Mouse (Mus musculus): Measurements from ENCODE around the gene Ablim1. TPM values are rescaled to one million over a fixed set of nuclear protein-coding genes. Genes with fewer than 3 reads are reported as not detected.

Gene Ablim1
- polyA plus RNA-seq, 1 experiment from 2014 or later: 46.9 TPM

- Histone ChIP-seq H3K4me1 (ENCODE audit: control insufficient read depth in 2 of 2, insufficient read depth in 2 of 2, low read length in 2 of 2) (peaks cover 4 to 6% of the 10 kb centered on the region in 2 experiments; a peak in 3 of 4 replicates), H3K4me3 (ENCODE audit: control insufficient read depth in 1 of 2, insufficient read depth in 1 of 2, low read depth in 1 of 2, low read length in 2 of 2) (no peak overlapping the region), H3K27me3 (ENCODE audit: control insufficient read depth, insufficient read depth, low read length) (peaks cover 14% of the 10 kb centered on the region; the same call in 1 of the 2 replicates), H3K36me3 (ENCODE audit: control insufficient read depth, insufficient read depth, low read length) (no peaks in the 10 kb centered on the region), H3K9me3 (ENCODE audit: control insufficient read depth, low read length) (no peaks in the 10 kb centered on the region), H3K9ac (ENCODE audit: low read length) (no peak overlapping the region), H3K27ac (replicated peaks in 1 of 2; ENCODE audit: control insufficient read depth in 1 of 2, insufficient read depth in 1 of 2, low read depth in 2 of 2, low read length in 2 of 2) (no peak overlapping the region), H3K4me2 (ENCODE audit: low read length) (no peak overlapping the region)
- no peak for ATAC-seq (ENCODE audit: insufficient number of reproducible peaks, insufficient read depth, low FRiP score, low read depth)
- 63% methylated on average over 6 of the region's 6 CpGs for WGBS
Measured at GRCm38 (mm10) chr19:57013271-57013677, 301.4 kb downstream of the Ablim1 start.

GRCm38 (mm10) chr19:57012068-57012467, 302.7 kb downstream of the Ablim1 start:
- 54% methylated on average over 3 of the region's 3 CpGs for WGBS
- no peak overlapping the region for H3K27ac ChIP-seq (replicated peaks in 1 of 2; ENCODE audit: control insufficient read depth in 1 of 2, insufficient read depth in 1 of 2, low read depth in 2 of 2, low read length in 2 of 2)
- no peaks in the 10 kb centered on the region for H3K9me3 ChIP-seq (ENCODE audit: control insufficient read depth, low read length)
- H3K36me3 ChIP-seq (ENCODE audit: control insufficient read depth, insufficient read depth, low read length): no peaks in the 10 kb centered on the region
- ATAC-seq (ENCODE audit: insufficient number of reproducible peaks, insufficient read depth, low FRiP score, low read depth): no peak
- no peak overlapping the region for H3K4me3 ChIP-seq (ENCODE audit: control insufficient read depth in 1 of 2, insufficient read depth in 1 of 2, low read depth in 1 of 2, low read length in 2 of 2)
- no peak overlapping the region for H3K9ac ChIP-seq (ENCODE audit: low read length)
- peaks cover 0 to 4% of the 10 kb centered on the region in 2 experiments; a peak in 2 of 4 replicates for H3K4me1 ChIP-seq (ENCODE audit: control insufficient read depth in 2 of 2, insufficient read depth in 2 of 2, low read length in 2 of 2)
- H3K4me2 ChIP-seq (ENCODE audit: low read length): no peak overlapping the region
- H3K27me3 ChIP-seq (ENCODE audit: control insufficient read depth, insufficient read depth, low read length): peaks cover 26% of the 10 kb centered on the region

GRCm38 (mm10) chr19:57010064-57010463, 304.7 kb downstream of the Ablim1 start:
- no peak overlapping the region for H3K4me3 ChIP-seq (ENCODE audit: control insufficient read depth in 1 of 2, insufficient read depth in 1 of 2, low read depth in 1 of 2, low read length in 2 of 2)
- no peak for ATAC-seq (ENCODE audit: insufficient number of reproducible peaks, insufficient read depth, low FRiP score, low read depth)
- no peak overlapping the region for H3K27ac ChIP-seq (replicated peaks in 1 of 2; ENCODE audit: control insufficient read depth in 1 of 2, insufficient read depth in 1 of 2, low read depth in 2 of 2, low read length in 2 of 2)
- H3K4me1 ChIP-seq (ENCODE audit: control insufficient read depth in 2 of 2, insufficient read depth in 2 of 2, low read length in 2 of 2): peaks cover 0 to 4% of the 10 kb centered on the region in 2 experiments; a peak in 2 of 4 replicates
- H3K9me3 ChIP-seq (ENCODE audit: control insufficient read depth, low read length): no peaks in the 10 kb centered on the region
- H3K9ac ChIP-seq (ENCODE audit: low read length): no peak overlapping the region
- whole genome bisulfite sequencing: 58% methylated on average over 4 of the region's 4 CpGs
- no peak overlapping the region for H3K4me2 ChIP-seq (ENCODE audit: low read length)
- H3K36me3 ChIP-seq (ENCODE audit: control insufficient read depth, insufficient read depth, low read length): no peaks in the 10 kb centered on the region
- H3K27me3 ChIP-seq (ENCODE audit: control insufficient read depth, insufficient read depth, low read length): peaks cover 33% of the 10 kb centered on the region

- H3K4me3 ChIP-seq (ENCODE audit: control insufficient read depth in 1 of 2, insufficient read depth in 1 of 2, low read depth in 1 of 2, low read length in 2 of 2): no peak overlapping the region
- peaks cover 33% of the 10 kb centered on the region for H3K27me3 ChIP-seq (ENCODE audit: control insufficient read depth, insufficient read depth, low read length)
- no peaks in the 10 kb centered on the region for H3K36me3 ChIP-seq (ENCODE audit: control insufficient read depth, insufficient read depth, low read length)
- H3K9me3 ChIP-seq (ENCODE audit: control insufficient read depth, low read length): no peaks in the 10 kb centered on the region
- H3K9ac ChIP-seq (ENCODE audit: low read length): no peak overlapping the region
- no peak overlapping the region for H3K27ac ChIP-seq (replicated peaks in 1 of 2; ENCODE audit: control insufficient read depth in 1 of 2, insufficient read depth in 1 of 2, low read depth in 2 of 2, low read length in 2 of 2)
- 75% methylated on average over 4 of the region's 4 CpGs for whole genome bisulfite sequencing
- H3K4me2 ChIP-seq (ENCODE audit: low read length): no peak overlapping the region
- no peak for ATAC-seq (ENCODE audit: insufficient number of reproducible peaks, insufficient read depth, low FRiP score, low read depth)
- H3K4me1 ChIP-seq (ENCODE audit: control insufficient read depth in 2 of 2, insufficient read depth in 2 of 2, low read length in 2 of 2): peaks cover 0 to 4% of the 10 kb centered on the region in 2 experiments; a peak in 2 of 4 replicates
Measured at GRCm38 (mm10) chr19:57009653-57010052, 305.1 kb downstream of the Ablim1 start.

GRCm38 (mm10) chr19:57007781-57008710, 306.7 kb downstream of the Ablim1 start, which contains the start of gene Afap1l2:
TSS of gene Afap1l2 (minus strand) at chr19:57008228.
- Histone ChIP-seq H3K4me2 (ENCODE audit: low read length) (peak within 1 kb of the TSS; percentile 97), H3K27me3 (ENCODE audit: control insufficient read depth, insufficient read depth, low read length) (peaks cover 33% of the 10 kb centered on the region), H3K4me3 (ENCODE audit: control insufficient read depth in 1 of 2, insufficient read depth in 1 of 2, low read depth in 1 of 2, low read length in 2 of 2) (peak within 1 kb of the TSS; percentile 54 to 55), H3K36me3 (ENCODE audit: control insufficient read depth, insufficient read depth, low read length) (no peaks in the 10 kb centered on the region), H3K9ac (ENCODE audit: low read length) (peak within 1 kb of the TSS; percentile 66), H3K27ac (replicated peaks in 1 of 2; ENCODE audit: control insufficient read depth in 1 of 2, insufficient read depth in 1 of 2, low read depth in 2 of 2, low read length in 2 of 2) (no peak within 1 kb of the TSS), H3K4me1 (ENCODE audit: control insufficient read depth in 2 of 2, insufficient read depth in 2 of 2, low read length in 2 of 2) (peaks cover 0 to 7% of the 10 kb centered on the region in 2 experiments; a peak in 3 of 4 replicates), H3K9me3 (ENCODE audit: control insufficient read depth, low read length) (no peaks in the 10 kb centered on the region)
- WGBS: 3% methylated on average over 68 of the region's 68 CpGs
- ATAC-seq (ENCODE audit: insufficient number of reproducible peaks, insufficient read depth, low FRiP score, low read depth): peak; percentile 34; the same call in 1 of the 2 replicates

GRCm38 (mm10) chr19:57007291-57007690, 307.4 kb downstream of the Ablim1 start:
- Histone ChIP-seq H3K4me3 (ENCODE audit: control insufficient read depth in 1 of 2, insufficient read depth in 1 of 2, low read depth in 1 of 2, low read length in 2 of 2) (peak overlapping the region; percentile 54 to 55; a peak in 3 of 4 replicates), H3K36me3 (ENCODE audit: control insufficient read depth, insufficient read depth, low read length) (no peaks in the 10 kb centered on the region), H3K4me2 (ENCODE audit: low read length) (peak overlapping the region; percentile 97), H3K9ac (ENCODE audit: low read length) (no peak overlapping the region), H3K4me1 (ENCODE audit: control insufficient read depth in 2 of 2, insufficient read depth in 2 of 2, low read length in 2 of 2) (peaks cover 0 to 7% of the 10 kb centered on the region in 2 experiments; a peak in 3 of 4 replicates), H3K27ac (replicated peaks in 1 of 2; ENCODE audit: control insufficient read depth in 1 of 2, insufficient read depth in 1 of 2, low read depth in 2 of 2, low read length in 2 of 2) (no peak overlapping the region), H3K27me3 (ENCODE audit: control insufficient read depth, insufficient read depth, low read length) (peaks cover 33% of the 10 kb centered on the region), H3K9me3 (ENCODE audit: control insufficient read depth, low read length) (no peaks in the 10 kb centered on the region)
- ATAC-seq (ENCODE audit: insufficient number of reproducible peaks, insufficient read depth, low FRiP score, low read depth): no peak
- 70% methylated on average over 16 of the region's 16 CpGs for WGBS

GRCm38 (mm10) chr19:57006841-57007240, 307.9 kb downstream of the Ablim1 start:
- Histone ChIP-seq H3K36me3 (ENCODE audit: control insufficient read depth, insufficient read depth, low read length) (no peaks in the 10 kb centered on the region), H3K9me3 (ENCODE audit: control insufficient read depth, low read length) (no peaks in the 10 kb centered on the region), H3K4me2 (ENCODE audit: low read length) (no peak overlapping the region), H3K27me3 (ENCODE audit: control insufficient read depth, insufficient read depth, low read length) (peaks cover 33% of the 10 kb centered on the region), H3K27ac (replicated peaks in 1 of 2; ENCODE audit: control insufficient read depth in 1 of 2, insufficient read depth in 1 of 2, low read depth in 2 of 2, low read length in 2 of 2) (no peak overlapping the region), H3K4me1 (ENCODE audit: control insufficient read depth in 2 of 2, insufficient read depth in 2 of 2, low read length in 2 of 2) (peaks cover 0 to 7% of the 10 kb centered on the region in 2 experiments; a peak in 3 of 4 replicates), H3K9ac (ENCODE audit: low read length) (no peak overlapping the region), H3K4me3 (ENCODE audit: control insufficient read depth in 1 of 2, insufficient read depth in 1 of 2, low read depth in 1 of 2, low read length in 2 of 2) (no peak overlapping the region)
- no peak for ATAC-seq (ENCODE audit: insufficient number of reproducible peaks, insufficient read depth, low FRiP score, low read depth)
- 73% methylated on average over 13 of the region's 13 CpGs for WGBS
